Mouse (Mus musculus): ENCODE measurements around the gene Mpnd.

GRCm38 (mm10) chr17:55963171-55963570, 42.3 kb upstream of the Mpnd start:
- 0 out of 2 replicates have a peak, but pooled peaks have one; percentile 23 for TF ChIP-seq POLR2A (IDR thresholded peaks at IDR 0.05; ENCODE audit: borderline replicate concordance, control insufficient read depth, low read depth, low read length)
- TF ChIP-seq CTCF (IDR thresholded peaks at IDR 0.05; ENCODE audit: control insufficient read depth, insufficient read depth, low read length): 0 out of 2 replicates have a peak, but pooled peaks have one; percentile 8
